Mouse (Mus musculus): Measurements from ENCODE around the gene Slc22a17.

- TF ChIP-seq CTCF (IDR thresholded peaks at IDR 0.05; ENCODE audit: control insufficient read depth, insufficient read depth, low read length) (no peak), POLR2A (IDR thresholded peaks at IDR 0.05; ENCODE audit: borderline replicate concordance, control insufficient read depth, low read depth, low read length) (no peak; the same call in 1 of the 2 replicates)
Measured at GRCm38 (mm10) chr14:54893651-54894181, 19.2 kb downstream of the Slc22a17 start.

Data from bone marrow, adult 2 months (tissue).